Mouse (Mus musculus) liver, embryonic 16.5 days (tissue): ENCODE data around the gene Map1b. TPM values are rescaled to one million over a fixed set of nuclear protein-coding genes. Genes with fewer than 3 reads are reported as not detected.

Experiments
- ATAC-seq: fragments of 200-750 bp; cut with Nextera tagmentation; 2 replicates; pipeline ENCODE4 v1.8.0; 2017; ENCODE audit warnings: low read depth, mild to moderate bottlenecking, moderate number of reproducible peaks, moderate library complexity
- H3K27ac ChIP-seq: fragments of 300-500 bp; sonication (generic); 2 replicates; pipeline ENCODE4 v1.5.1; 2014; ENCODE audit warnings: mild to moderate bottlenecking, low read length
- H3K27me3 ChIP-seq: fragments of 300-500 bp; sonication (generic); 2 replicates; pipeline ENCODE4 v1.6.1; 2014; ENCODE audit warnings: low read depth, low read length, mixed read lengths; ENCODE audit not compliant: control insufficient read depth, insufficient read depth
- H3K36me3 ChIP-seq: fragments of 300-500 bp; sonication (generic); 2 replicates; pipeline ENCODE4 v1.6.1; 2014; ENCODE audit warnings: mild to moderate bottlenecking; ENCODE audit not compliant: control insufficient read depth, insufficient read depth
- H3K4me1 ChIP-seq: fragments of 300-500 bp; sonication (generic); 2 replicates; pipeline ENCODE4 v1.6.1; 2014; ENCODE audit warnings: low read depth, low read length, mixed read lengths; ENCODE audit not compliant: control insufficient read depth
- H3K4me2 ChIP-seq: fragments of 300-500 bp; sonication (generic); 2 replicates; pipeline ENCODE4 v1.6.1; 2014; ENCODE audit warnings: low read depth, low read length, mixed read lengths
- H3K4me3 ChIP-seq: fragments of 300-500 bp; sonication (generic); 2 replicates; pipeline ENCODE4 v1.5.1; 2014; ENCODE audit warnings: low read depth, mild to moderate bottlenecking, low read length
- H3K9ac ChIP-seq: fragments of 300-500 bp; sonication (generic); 2 replicates; pipeline ENCODE4 v1.6.1; 2014; ENCODE audit warnings: low read depth, low read length
- H3K9me3 ChIP-seq: fragments of 300-500 bp; sonication (generic); replicated peaks from 2 replicates; pipeline ENCODE4 v1.6.1; 2016; ENCODE audit warnings: low read length; ENCODE audit not compliant: control insufficient read depth
- WGBS: fragments of 180-500 bp; shearing (Covaris S2); extraction: QIAGEN DNeasy Blood & Tissue Kit; methylation state at CpG from one replicate; pipeline ENCODE4 v1.1.7; 2014; ENCODE audit not compliant: insufficient replicate concordance; 5-methylcytosine and 5-hydroxymethylcytosine counted together
- polyA plus RNA-seq: library from polyadenylated mRNA; unstranded; fragments of >200 nt; fragmentation: Nextera tagmentation; extraction: Ambion mirVana; gene quantifications from 2 replicates; pipeline ENCODE4 v1.2.1, GENCODE M21; 2015

Gene Map1b
- 1.8 and 2.9 TPM in 2 replicates for polyA plus RNA-seq

- H3K4me2 ChIP-seq: peak within 1 kb of the TSS; percentile 61
- no peak within 1 kb of the TSS for H3K27ac ChIP-seq
- WGBS: under 1% methylated on average over 25 of the region's 32 CpGs
- H3K4me3 ChIP-seq: peak within 1 kb of the TSS; percentile 51
- H3K9me3 ChIP-seq: no peaks in the 10 kb centered on the region
- H3K4me1 ChIP-seq: no peaks in the 10 kb centered on the region; the same call in 1 of the 2 replicates
- no peaks in the 10 kb centered on the region for H3K36me3 ChIP-seq
- no peak for ATAC-seq
- no peak within 1 kb of the TSS for H3K9ac ChIP-seq
- H3K27me3 ChIP-seq: peaks cover 45% of the 10 kb centered on the region
Observed at GRCm38 (mm10) chr13:99516448-99516881, at the start of gene Map1b. Map1b (minus strand) TSS chr13:99516540.

- no peak overlapping the region for H3K9ac ChIP-seq
- no peak overlapping the region for H3K4me2 ChIP-seq
- no peaks in the 10 kb centered on the region for H3K4me1 ChIP-seq
- H3K36me3 ChIP-seq: no peaks in the 10 kb centered on the region
- H3K27ac ChIP-seq: no peak overlapping the region
- H3K27me3 ChIP-seq: no peaks in the 10 kb centered on the region
- H3K9me3 ChIP-seq: no peaks in the 10 kb centered on the region
- WGBS: 16% methylated on average over 3 of the region's 3 CpGs
- no peak for ATAC-seq
- no peak overlapping the region for H3K4me3 ChIP-seq
Observed at GRCm38 (mm10) chr13:99564346-99564745, 48.0 kb upstream of the Map1b start.

DNA sequence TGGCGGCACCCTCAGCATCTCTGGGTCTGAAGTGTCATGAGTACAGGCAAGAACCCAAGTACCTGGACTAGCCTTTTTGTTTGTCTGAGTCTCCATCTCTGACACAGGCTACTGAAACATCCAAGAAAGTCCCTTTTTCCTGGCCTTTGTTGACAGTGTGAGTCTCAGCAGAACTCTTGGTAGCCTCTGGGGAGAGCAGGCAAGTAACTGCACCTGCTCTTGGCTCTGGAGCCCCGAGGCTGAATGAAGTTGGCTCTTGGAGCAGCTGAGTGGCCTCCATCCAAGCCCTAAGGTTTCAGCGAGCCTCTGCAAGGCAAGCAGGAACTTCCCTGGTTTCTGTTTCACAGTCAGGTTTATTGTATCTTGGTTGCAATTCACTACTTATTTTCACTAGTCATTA lies 46.7 kb upstream of the Map1b start:
- H3K4me3 ChIP-seq: no peak overlapping the region
- no peaks in the 10 kb centered on the region for H3K36me3 ChIP-seq
- H3K4me1 ChIP-seq: no peaks in the 10 kb centered on the region
- no peak overlapping the region for H3K9ac ChIP-seq
- H3K27me3 ChIP-seq: no peaks in the 10 kb centered on the region
- H3K9me3 ChIP-seq: no peaks in the 10 kb centered on the region
- H3K4me2 ChIP-seq: no peak overlapping the region
- H3K27ac ChIP-seq: no peak overlapping the region
- no peak for ATAC-seq
- WGBS: 41% methylated on average over 3 of the region's 3 CpGs

DNA sequence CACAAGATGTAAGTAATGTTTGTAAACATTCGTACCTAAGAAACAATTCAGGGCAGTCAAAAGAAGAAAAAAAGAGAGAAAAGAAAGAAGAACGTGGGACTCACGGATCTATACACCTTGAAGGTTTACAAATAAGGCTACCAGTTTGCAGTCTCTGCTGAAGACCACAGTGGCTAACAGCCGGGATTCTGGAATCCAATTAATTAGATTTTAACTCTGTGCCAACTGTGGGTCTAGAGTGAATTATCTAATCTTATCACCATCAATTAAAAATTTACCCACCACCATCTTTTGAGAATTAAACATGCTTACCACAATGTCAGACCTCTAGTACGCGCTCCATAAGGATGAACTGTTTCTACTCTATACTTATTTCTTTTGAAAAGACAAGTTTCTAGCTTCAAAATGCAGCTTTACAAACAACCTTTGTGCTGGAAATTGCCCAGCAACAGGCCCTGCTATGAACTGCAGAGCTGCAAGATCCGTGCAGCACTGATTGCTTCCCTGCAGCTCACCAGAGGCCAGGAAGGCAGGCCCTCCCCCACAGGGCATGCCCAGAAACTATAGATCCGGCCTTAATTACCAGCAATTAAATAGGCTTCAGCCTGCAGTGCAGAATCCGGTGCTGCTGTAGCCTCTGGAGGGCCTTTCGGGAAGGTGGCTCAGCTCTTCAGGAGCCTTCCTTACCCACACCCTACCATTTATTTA lies 45.7 kb upstream of the Map1b start:
- H3K9me3 ChIP-seq: no peaks in the 10 kb centered on the region
- no peaks in the 10 kb centered on the region for H3K27me3 ChIP-seq
- ATAC-seq: no peak
- 47% methylated on average over 10 of the region's 10 CpGs for WGBS
- no peak overlapping the region for H3K4me3 ChIP-seq
- H3K4me2 ChIP-seq: no peak overlapping the region
- H3K4me1 ChIP-seq: no peaks in the 10 kb centered on the region
- no peaks in the 10 kb centered on the region for H3K36me3 ChIP-seq
- H3K27ac ChIP-seq: no peak overlapping the region
- H3K9ac ChIP-seq: no peak overlapping the region

- no peak for ATAC-seq
Observed at GRCm38 (mm10) chr13:99560674-99561639, 44.6 kb upstream of the Map1b start.

DNA sequence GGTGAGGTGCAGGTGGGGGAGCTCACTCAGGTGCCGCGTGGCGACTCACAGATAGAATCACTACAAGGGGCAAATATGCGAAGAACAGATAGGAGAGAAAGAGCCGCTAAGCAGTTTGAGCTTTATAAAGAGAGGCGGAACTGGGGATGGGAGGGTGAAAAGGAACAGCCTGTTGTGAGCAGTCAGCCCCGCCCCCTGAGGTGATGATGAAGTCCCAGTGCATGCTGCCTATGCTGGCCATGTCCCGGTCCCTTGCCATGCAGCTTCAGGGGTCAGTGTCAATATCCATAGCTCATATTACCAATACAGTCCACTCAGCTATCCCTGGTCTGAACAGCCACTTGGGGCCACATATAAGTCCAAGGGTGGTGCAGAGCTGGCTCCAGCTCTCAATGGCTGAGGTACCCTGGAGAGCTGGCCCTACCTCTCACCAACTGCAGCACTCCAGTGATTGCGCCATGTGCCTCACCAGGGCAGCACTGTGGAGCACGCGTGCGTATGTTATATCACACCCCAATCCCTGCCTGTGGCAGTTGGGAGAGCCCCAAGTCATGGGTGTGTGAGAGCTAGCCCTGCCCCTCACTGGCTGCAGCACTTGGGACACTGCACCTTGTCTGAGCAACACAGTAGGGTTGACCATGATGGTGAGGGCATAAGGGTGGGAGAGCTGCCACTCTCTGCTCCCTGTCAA lies 42.0 kb upstream of the Map1b start:
- H3K4me3 ChIP-seq: no peak overlapping the region
- H3K4me2 ChIP-seq: no peak overlapping the region
- no peaks in the 10 kb centered on the region for H3K36me3 ChIP-seq
- H3K27ac ChIP-seq: no peak overlapping the region
- H3K27me3 ChIP-seq: no peaks in the 10 kb centered on the region
- ATAC-seq: no peak
- WGBS: 49% methylated on average over 12 of the region's 12 CpGs
- H3K4me1 ChIP-seq: no peaks in the 10 kb centered on the region
- H3K9me3 ChIP-seq: no peaks in the 10 kb centered on the region
- no peak overlapping the region for H3K9ac ChIP-seq

More at GRCm38 (mm10) chr13:99560674-99561639, 44.6 kb upstream of the Map1b start:
- Histone ChIP-seq H3K9ac (no peak overlapping the region), H3K4me2 (no peak overlapping the region), H3K27me3 (no peaks in the 10 kb centered on the region), H3K9me3 (no peaks in the 10 kb centered on the region), H3K4me1 (no peaks in the 10 kb centered on the region), H3K4me3 (no peak overlapping the region), H3K27ac (no peak overlapping the region), H3K36me3 (no peaks in the 10 kb centered on the region)
- WGBS: 45% methylated on average over 12 of the region's 13 CpGs

- 56% methylated on average over 15 of the region's 15 CpGs for WGBS
- H3K9me3 ChIP-seq: no peaks in the 10 kb centered on the region
- no peak overlapping the region for H3K9ac ChIP-seq
- no peaks in the 10 kb centered on the region for H3K36me3 ChIP-seq
- no peaks in the 10 kb centered on the region for H3K4me1 ChIP-seq
- H3K4me2 ChIP-seq: no peak overlapping the region
- H3K27ac ChIP-seq: no peak overlapping the region
- no peak overlapping the region for H3K4me3 ChIP-seq
- H3K27me3 ChIP-seq: no peaks in the 10 kb centered on the region
- ATAC-seq: no peak
Observed at GRCm38 (mm10) chr13:99557813-99558212, 41.5 kb upstream of the Map1b start.

DNA sequence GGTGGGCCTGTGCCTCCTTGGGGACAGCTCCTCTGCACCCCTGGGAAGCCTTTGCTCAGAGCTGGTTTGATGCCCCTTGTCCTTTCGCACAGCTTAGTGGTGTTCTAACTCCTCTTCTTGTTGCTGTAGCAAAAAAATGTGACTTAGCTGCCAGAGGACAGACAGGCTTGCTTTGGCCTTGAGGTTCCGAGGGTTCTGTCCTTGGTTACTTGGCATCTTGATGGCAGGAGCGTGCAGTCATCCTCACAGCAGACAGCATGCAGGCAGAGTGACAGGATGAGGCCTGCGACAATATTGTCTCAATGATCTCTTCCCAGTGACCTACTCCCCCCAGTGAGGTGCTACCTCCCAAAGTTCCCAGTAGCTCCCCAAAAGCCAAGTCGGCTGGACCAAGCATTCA lies 41.0 kb upstream of the Map1b start:
- Histone ChIP-seq H3K4me1 (no peaks in the 10 kb centered on the region), H3K9ac (no peak overlapping the region), H3K36me3 (no peaks in the 10 kb centered on the region), H3K9me3 (no peaks in the 10 kb centered on the region), H3K4me2 (no peak overlapping the region), H3K27ac (no peak overlapping the region), H3K4me3 (no peak overlapping the region), H3K27me3 (no peaks in the 10 kb centered on the region)
- 63% methylated on average over 5 of the region's 5 CpGs for WGBS
- ATAC-seq: no peak
